In genomic region chr9:113929676-113930075, GRCm38 (mm10) we compare ENCODE assay signal across 10 mouse cellular contexts. TPM values are rescaled to one million over a fixed set of nuclear protein-coding genes. Genes with fewer than 3 reads are reported as not detected.
DNase-seq lines count a peak whose midpoint lies in the region; ATAC-seq and TF ChIP-seq lines count a peak whose summit lies in the region.
"Had no signal": no experiment of that assay in that cellular context is flagged by ENCODE, and none has a peak within 500 bp of the region (broad histone marks: within the 10 kb centered on the region; RNA-seq: fewer than 3 reads in every experiment).

No protein-coding gene starts in this region.

- peaks cover 20% of the 10 kb centered on the region for H3K4me1 ChIP-seq in hindbrain, embryonic 13.5 days (replicated peaks)
- peaks cover 28% of the 10 kb centered on the region for H3K4me1 ChIP-seq in hindbrain, embryonic 14.5 days (replicated peaks; ENCODE audit: control insufficient read depth, insufficient read depth, low read length)
- peaks cover 7 to 27% of the 10 kb centered on the region in 2 experiments for H3K4me1 ChIP-seq in MEL (ENCODE audit: control insufficient read depth in 1 of 2, insufficient read depth in 2 of 2, low read length in 2 of 2)
- H3K4me1 ChIP-seq in liver, embryonic 14.5 days (replicated peaks; ENCODE audit: control insufficient read depth in 2 of 2, insufficient read depth in 2 of 2, low read length in 1 of 2): peaks cover 21 to 27% of the 10 kb centered on the region in 2 experiments
- peaks cover 3% of the 10 kb centered on the region; the same call in 1 of the 2 replicates for H3K4me1 ChIP-seq in lung, adult 2 months (ENCODE audit: control insufficient read depth, insufficient read depth, low read length)

- H3K4me2 ChIP-seq in hindbrain, embryonic 13.5 days: peak overlapping the region; percentile 49
- no peak overlapping the region; the same call in 1 of the 2 replicates for H3K4me2 ChIP-seq in hindbrain, embryonic 14.5 days (replicated peaks)
- peak overlapping the region; percentile 82 for H3K4me2 ChIP-seq in liver, embryonic 14.5 days (ENCODE audit: low read depth)

- TF ChIP-seq CTCF in MEL (IDR thresholded peaks at IDR 0.05 in 2 of 3, conservative IDR thresholded peaks at IDR 0.05 in 1 of 3; ENCODE audit: control insufficient read depth in 1 of 3, insufficient read depth in 1 of 3, low read depth in 2 of 3, low read length in 3 of 3, poor library complexity in 1 of 3, severe bottlenecking in 1 of 3): no peak
- no peak for TF ChIP-seq CTCF in liver, embryonic 14.5 days (IDR thresholded peaks at IDR 0.05; ENCODE audit: low read depth)
- no peak for TF ChIP-seq CTCF in lung, adult 2 months (IDR thresholded peaks at IDR 0.05; ENCODE audit: insufficient read depth, low read length)

- H3K9ac ChIP-seq in hindbrain, embryonic 13.5 days: no peak overlapping the region
- H3K9ac ChIP-seq in hindbrain, embryonic 14.5 days: no peak overlapping the region
- H3K9ac ChIP-seq in MEL (ENCODE audit: control insufficient read depth, low read depth, low read length, poor library complexity, severe bottlenecking): peak overlapping the region; percentile 78; the same call in 1 of the 2 replicates
- peak overlapping the region; percentile 64; the same call in 1 of the 2 replicates for H3K9ac ChIP-seq in liver, embryonic 14.5 days (replicated peaks)

- H3K79me2 ChIP-seq in MEL (ENCODE audit: control insufficient read depth, insufficient read depth, low read length, poor library complexity): peaks cover 30% of the 10 kb centered on the region

- peak; percentile 20 to 58 for DNase-seq in adrenal gland, adult (ENCODE audit: inconsistent age in 2 of 2, low spot score in 1 of 2)
- no peak for DNase-seq in adrenal gland, postnatal 4 days (ENCODE audit: low spot score in 2 of 2)
- no peak for DNase-seq in hindbrain, embryonic 14.5 days (ENCODE audit: low spot score)
- no peak for DNase-seq in MEL (ENCODE audit: low read depth, low spot score)
- DNase-seq in liver, embryonic 14.5 days (ENCODE audit: low read depth in 3 of 3, low spot score in 3 of 3): no peak
- DNase-seq in lung, adult 2 months: no peak
- no peak for DNase-seq in spleen, postnatal 4 days (ENCODE audit: low spot score in 2 of 2)
- DNase-seq: kidney, postnatal 14 days; right cerebral cortex, postnatal 4 days had no signal

- no peak for TF ChIP-seq EP300 in MEL (IDR thresholded peaks at IDR 0.05; ENCODE audit: low read depth in 1 of 2, low read length in 2 of 2)
- no peak for TF ChIP-seq EP300 in liver, embryonic 14.5 days (IDR thresholded peaks at IDR 0.05; ENCODE audit: low read depth)

- no peak for TF ChIP-seq POLR2A in MEL (IDR thresholded peaks at IDR 0.05; ENCODE audit: control insufficient read depth in 1 of 2, insufficient read depth in 1 of 2, low read depth in 1 of 2, low read length in 2 of 2, poor library complexity in 1 of 2)
- TF ChIP-seq POLR2A in lung, adult 2 months (IDR thresholded peaks at IDR 0.05; ENCODE audit: borderline replicate concordance, extremely low read depth, low read depth, low read length): no peak

- 77% methylated on average over 1 of the region's 1 CpGs for WGBS in hindbrain, embryonic 13.5 days
- 80% methylated on average over 1 of the region's 1 CpGs for WGBS in hindbrain, embryonic 14.5 days
- WGBS in liver, embryonic 14.5 days (ENCODE audit: insufficient replicate concordance): 56% methylated on average over 1 of the region's 1 CpGs
- 80% methylated on average over 1 of the region's 1 CpGs for WGBS in lung, adult 2 months

- no peaks in the 10 kb centered on the region for H3K9me3 ChIP-seq in hindbrain, embryonic 13.5 days
- no peaks in the 10 kb centered on the region for H3K9me3 ChIP-seq in hindbrain, embryonic 14.5 days (ENCODE audit: control insufficient read depth, low read length)
- no peaks in the 10 kb centered on the region for H3K9me3 ChIP-seq in MEL (replicated peaks; ENCODE audit: insufficient read depth, low read length)
- no peaks in the 10 kb centered on the region for H3K9me3 ChIP-seq in liver, embryonic 14.5 days (ENCODE audit: control insufficient read depth, low read length)

- peaks cover 3% of the 10 kb centered on the region for H3K36me3 ChIP-seq in hindbrain, embryonic 13.5 days
- H3K36me3 ChIP-seq in hindbrain, embryonic 14.5 days (replicated peaks; ENCODE audit: control insufficient read depth, insufficient read depth): peaks cover 14% of the 10 kb centered on the region; the same call in 1 of the 2 replicates
- H3K36me3 ChIP-seq in MEL (ENCODE audit: control insufficient read depth in 1 of 2, insufficient read depth in 2 of 2, low read length in 2 of 2): peaks cover 0 to 29% of the 10 kb centered on the region in 2 experiments; a peak in 3 of 4 replicates
- H3K36me3 ChIP-seq in liver, embryonic 14.5 days (replicated peaks; ENCODE audit: control insufficient read depth, insufficient read depth, low read depth): no peaks in the 10 kb centered on the region; the same call in none of the 2 replicates

- H3K27ac ChIP-seq in hindbrain, embryonic 13.5 days: 0 out of 2 replicates have a peak overlapping the region, but pooled peaks have one; percentile 93
- no peak overlapping the region for H3K27ac ChIP-seq in hindbrain, embryonic 14.5 days
- peak overlapping the region; percentile 99 for H3K27ac ChIP-seq in MEL (ENCODE audit: control insufficient read depth, low read depth, low read length)
- peak overlapping the region; percentile 94 for H3K27ac ChIP-seq in liver, embryonic 14.5 days

- no peak for ATAC-seq in hindbrain, embryonic 13.5 days (ENCODE audit: low FRiP score)
- no peak for ATAC-seq in hindbrain, embryonic 14.5 days (ENCODE audit: low FRiP score)
- no peak for ATAC-seq in liver, embryonic 14.5 days (ENCODE audit: insufficient read depth)

- H3K27me3 ChIP-seq in hindbrain, embryonic 13.5 days: no peaks in the 10 kb centered on the region
- no peaks in the 10 kb centered on the region for H3K27me3 ChIP-seq in hindbrain, embryonic 14.5 days (ENCODE audit: control insufficient read depth, insufficient read depth, low read length)
- H3K27me3 ChIP-seq in MEL (ENCODE audit: control insufficient read depth in 1 of 2, insufficient read depth in 2 of 2, low read length in 2 of 2): no peaks in the 10 kb centered on the region
- no peaks in the 10 kb centered on the region for H3K27me3 ChIP-seq in liver, embryonic 14.5 days (ENCODE audit: control insufficient read depth, insufficient read depth, low read length)

- H3K4me3 ChIP-seq in hindbrain, embryonic 13.5 days: 0 out of 2 replicates have a peak overlapping the region, but pooled peaks have one; percentile 99
- no peak overlapping the region for H3K4me3 ChIP-seq in hindbrain, embryonic 14.5 days (replicated peaks; ENCODE audit: low read length)
- H3K4me3 ChIP-seq in MEL (ENCODE audit: control insufficient read depth in 1 of 2, insufficient read depth in 1 of 2, low read depth in 2 of 2, low read length in 2 of 2): peak overlapping the region; percentile 68 to 76; a peak in 3 of 4 replicates
- peak overlapping the region in 1 of 2 experiments; percentile 91; a peak in 2 of 4 replicates for H3K4me3 ChIP-seq in liver, embryonic 14.5 days (ENCODE audit: insufficient read depth in 1 of 2, low read depth in 2 of 2, low read length in 2 of 2)
- H3K4me3 ChIP-seq in lung, adult 2 months (replicated peaks; ENCODE audit: extremely low read depth, low read depth, low read length): no peak overlapping the region

- TF ChIP-seq RAD21 in MEL (IDR thresholded peaks at IDR 0.05; ENCODE audit: low read depth, low read length): no peak

TF ChIP-seq in MEL, 35 proteins besides CTCF, POLR2A, EP300 and RAD21:
- no peak for TF ChIP-seq MAFK (IDR thresholded peaks at IDR 0.05; ENCODE audit: borderline replicate concordance, low read depth, low read length)
- TF ChIP-seq RCOR1 (IDR thresholded peaks at IDR 0.05; ENCODE audit: low read depth, low read length): no peak
- no peak for TF ChIP-seq ZKSCAN1 (IDR thresholded peaks at IDR 0.05; ENCODE audit: low read depth, low read length)

RNA-seq across cellular contexts. Expression of gene Ubp1, which starts 1.1 kb away (rescaled TPM):
- 10 to 100 TPM; 89.4 to 90.8 TPM for total RNA-seq in adrenal gland, postnatal 4 days (2021)
- polyA plus RNA-seq in hindbrain, embryonic 13.5 days (2015; fragmentation: Nextera tagmentation; extraction: Ambion mirVana): 31.5 and 32.5 TPM in 2 replicates
- 34.2 and 36.5 TPM in 2 replicates for polyA plus RNA-seq in hindbrain, embryonic 14.5 days (2014; fragmentation: Nextera tagmentation; extraction: Ambion mirVana)
- total RNA-seq in MEL (2012; rRNA removed): 45.5 and 46.4 TPM in 2 replicates
- polyA plus RNA-seq in MEL (2012; ENCODE audit: insufficient read depth in 1 of 2, insufficient read length in 2 of 2, low read depth in 1 of 2, low replicate concordance in 2 of 2, missing spikeins in 1 of 2): 10 to 100 TPM; 60.8 to 95.5 TPM
- 58.6 and 72.6 TPM in 2 replicates for polyA plus RNA-seq in liver, embryonic 14.5 days (2012; rRNA removed)
- polyA plus RNA-seq in liver, embryonic 14.5 days (2014; fragmentation: Nextera tagmentation; extraction: Ambion mirVana): 46.0 and 55.4 TPM in 2 replicates
- polyA plus RNA-seq in lung, adult 2 months (2012; rRNA removed): 37.9 and 55.9 TPM in 2 replicates

Comparison
In these comparisons a context has a peak if more than half of its experiments do, and no peak if none do; other contexts are left out.
1. DNase-seq: peak in adrenal gland, adult (2 of 2); none in adrenal gland, postnatal 4 days (0 of 2), hindbrain, embryonic 14.5 days (single experiment), MEL (single experiment), liver, embryonic 14.5 days (0 of 3), lung, adult 2 months (single experiment) and spleen, postnatal 4 days (0 of 2).
2. H3K4me3 ChIP-seq: peak in hindbrain, embryonic 13.5 days (single experiment) and MEL (2 of 2); none in hindbrain, embryonic 14.5 days (single experiment) and lung, adult 2 months (single experiment).
3. H3K9ac ChIP-seq: peak in MEL (single experiment) and liver, embryonic 14.5 days (single experiment); none in hindbrain, embryonic 13.5 days (single experiment) and hindbrain, embryonic 14.5 days (single experiment).